9 mouse cellular contexts compared by ENCODE assay signal in the genomic region with DNA sequence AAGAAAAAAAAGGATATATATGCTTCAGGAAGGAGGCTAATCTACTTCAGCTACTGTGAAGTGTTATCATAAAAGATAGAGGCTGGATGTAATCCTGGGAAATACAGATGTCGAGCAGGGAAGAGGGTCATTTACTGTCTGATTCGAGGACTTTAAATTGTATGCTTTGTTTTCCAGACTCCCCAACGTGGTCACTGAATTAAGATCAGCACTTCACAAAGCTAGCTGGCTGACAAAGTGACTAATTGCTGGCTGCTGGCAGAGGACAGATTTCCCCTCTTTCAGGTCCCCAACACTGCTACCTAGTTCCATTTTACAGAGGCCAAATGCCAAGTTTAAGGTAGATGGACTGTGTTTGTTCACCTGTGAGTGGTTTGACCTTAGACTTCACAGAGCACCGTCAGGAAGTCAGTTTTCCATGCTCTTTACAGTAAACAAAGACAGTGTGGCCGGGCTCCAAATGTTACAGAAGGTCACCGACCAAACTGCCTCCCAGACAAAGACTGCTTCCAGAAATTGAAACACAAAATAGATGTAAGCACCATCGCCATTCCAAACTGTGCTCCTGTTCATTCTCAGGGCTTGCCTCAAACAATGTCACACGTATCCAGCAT.
A peak's percentile ranks its signal among the peaks of the same experiment; 100 is the strongest.
DNase-seq lines count a peak whose midpoint lies in the region; ATAC-seq lines count a peak whose summit lies in the region.
"Had no signal": no experiment of that assay in that cellular context is flagged by ENCODE, and none has a peak within 500 bp of the region (broad histone marks: within the 10 kb centered on the region; RNA-seq: fewer than 3 reads in every experiment).

No protein-coding gene starts in this region.

- H3K27me3 ChIP-seq in midbrain, embryonic 11.5 days (ENCODE audit: control insufficient read depth, insufficient read depth, low read length) = no peaks in the 10 kb centered on the region
- no peaks in the 10 kb centered on the region for H3K27me3 ChIP-seq in midbrain, embryonic 16.5 days (ENCODE audit: control insufficient read depth, insufficient read depth, low read depth, low read length)
- no peaks in the 10 kb centered on the region for H3K27me3 ChIP-seq in kidney, embryonic 16.5 days (ENCODE audit: insufficient read depth, low read length)
- no peaks in the 10 kb centered on the region for H3K27me3 ChIP-seq in neural tube, embryonic 15.5 days (replicated peaks)

- H3K4me3 ChIP-seq in midbrain, embryonic 11.5 days (ENCODE audit: low read depth, low read length) = no peak overlapping the region
- H3K4me3 ChIP-seq in midbrain, embryonic 16.5 days (ENCODE audit: low read depth, low read length) = no peak overlapping the region
- no peak overlapping the region for H3K4me3 ChIP-seq in kidney, embryonic 16.5 days (ENCODE audit: low read length)
- H3K4me3 ChIP-seq in neural tube, embryonic 15.5 days (replicated peaks) = no peak overlapping the region
- H3K4me3 ChIP-seq: megakaryocyte, embryonic 14.5 days had no signal

- peaks cover 5% of the 10 kb centered on the region; the same call in 1 of the 2 replicates for H3K4me1 ChIP-seq in midbrain, embryonic 11.5 days (ENCODE audit: control insufficient read depth, insufficient read depth, low read length)
- H3K4me1 ChIP-seq in midbrain, embryonic 16.5 days (ENCODE audit: control insufficient read depth, insufficient read depth, low read length) = peaks cover 21% of the 10 kb centered on the region
- peaks cover 12% of the 10 kb centered on the region; the same call in 1 of the 2 replicates for H3K4me1 ChIP-seq in kidney, embryonic 16.5 days (ENCODE audit: insufficient read depth, low read length)
- H3K4me1 ChIP-seq in neural tube, embryonic 15.5 days = peaks cover 28% of the 10 kb centered on the region

- WGBS in midbrain, embryonic 11.5 days = 51% methylated on average over 8 of the region's 8 CpGs
- 38% methylated on average over 8 of the region's 8 CpGs for WGBS in midbrain, embryonic 16.5 days
- 16% methylated on average over 8 of the region's 8 CpGs for WGBS in kidney, embryonic 16.5 days
- WGBS in neural tube, embryonic 15.5 days = 11% methylated on average over 8 of the region's 8 CpGs

- DNase-seq in adrenal gland, postnatal 10 days = peak; percentile 64
- DNase-seq in adrenal gland, adult 8-10 months = no peak
- DNase-seq in midbrain, embryonic 11.5 days (ENCODE audit: low spot score, missing footprints) = peak; percentile 80
- no peak for DNase-seq in urinary bladder, postnatal 14 days (ENCODE audit: low spot score)
- DNase-seq in layer of hippocampus, postnatal 25 days (ENCODE audit: extremely low spot score in 1 of 2, low spot score in 1 of 2) = no peak

- H3K4me2 ChIP-seq in midbrain, embryonic 11.5 days = no peak overlapping the region
- no peak overlapping the region for H3K4me2 ChIP-seq in midbrain, embryonic 16.5 days (ENCODE audit: low read length)
- H3K4me2 ChIP-seq in kidney, embryonic 16.5 days (replicated peaks; ENCODE audit: low read depth, low read length) = no peak overlapping the region
- H3K4me2 ChIP-seq in neural tube, embryonic 15.5 days = no peak overlapping the region

- no peaks in the 10 kb centered on the region for H3K9me3 ChIP-seq in midbrain, embryonic 11.5 days (ENCODE audit: control insufficient read depth, low read length)
- no peaks in the 10 kb centered on the region for H3K9me3 ChIP-seq in midbrain, embryonic 16.5 days (replicated peaks; ENCODE audit: control insufficient read depth, low read length, poor library complexity, severe bottlenecking)
- no peaks in the 10 kb centered on the region for H3K9me3 ChIP-seq in kidney, embryonic 16.5 days (ENCODE audit: low read length)
- no peaks in the 10 kb centered on the region for H3K9me3 ChIP-seq in neural tube, embryonic 15.5 days (replicated peaks)
- H3K9me3 ChIP-seq: megakaryocyte, embryonic 14.5 days had no signal

- H3K27ac ChIP-seq in midbrain, embryonic 11.5 days (ENCODE audit: low read depth, low read length) = no peak overlapping the region
- H3K27ac ChIP-seq in midbrain, embryonic 16.5 days (ENCODE audit: low read length) = no peak overlapping the region; the same call in 1 of the 2 replicates
- H3K27ac ChIP-seq in kidney, embryonic 16.5 days (ENCODE audit: low read length) = 0 out of 2 replicates have a peak overlapping the region, but pooled peaks have one; percentile 9
- 0 out of 2 replicates have a peak overlapping the region, but pooled peaks have one; percentile 19 for H3K27ac ChIP-seq in neural tube, embryonic 15.5 days (replicated peaks)

- no peak for ATAC-seq in midbrain, embryonic 11.5 days (ENCODE audit: low FRiP score)
- no peak for ATAC-seq in midbrain, embryonic 16.5 days
- ATAC-seq in kidney, embryonic 16.5 days (ENCODE audit: low FRiP score, low TSS enrichment) = no peak; the same call in 1 of the 2 replicates
- ATAC-seq in neural tube, embryonic 15.5 days (ENCODE audit: low FRiP score) = no peak

- no peaks in the 10 kb centered on the region for H3K36me3 ChIP-seq in midbrain, embryonic 11.5 days (ENCODE audit: control insufficient read depth, insufficient read depth, low read length)
- no peaks in the 10 kb centered on the region for H3K36me3 ChIP-seq in midbrain, embryonic 16.5 days (ENCODE audit: control insufficient read depth, insufficient read depth, low read length)
- no peaks in the 10 kb centered on the region for H3K36me3 ChIP-seq in kidney, embryonic 16.5 days (ENCODE audit: insufficient read depth, low read length)
- H3K36me3 ChIP-seq in neural tube, embryonic 15.5 days = no peaks in the 10 kb centered on the region

- H3K9ac ChIP-seq in midbrain, embryonic 11.5 days (ENCODE audit: low read length) = no peak overlapping the region
- H3K9ac ChIP-seq in midbrain, embryonic 16.5 days (ENCODE audit: low read depth, low read length) = no peak overlapping the region
- H3K9ac ChIP-seq in kidney, embryonic 16.5 days (replicated peaks; ENCODE audit: low read length) = no peak overlapping the region
- no peak overlapping the region for H3K9ac ChIP-seq in neural tube, embryonic 15.5 days (replicated peaks)

Comparison
In these comparisons a context has a peak if more than half of its experiments do, and no peak if none do; other contexts are left out.
1. DNase-seq: peak in adrenal gland, postnatal 10 days (single experiment) and midbrain, embryonic 11.5 days (single experiment); none in adrenal gland, adult 8-10 months (single experiment), urinary bladder, postnatal 14 days (single experiment) and layer of hippocampus, postnatal 25 days (0 of 2).
2. H3K27ac ChIP-seq: peak in kidney, embryonic 16.5 days (single experiment) and neural tube, embryonic 15.5 days (single experiment); none in midbrain, embryonic 11.5 days (single experiment) and midbrain, embryonic 16.5 days (single experiment).